Mouse (Mus musculus) spleen, adult 2 months (tissue): ENCODE measurements around the gene Canx. TPM values are rescaled to one million over a fixed set of nuclear protein-coding genes. Genes with fewer than 3 reads are reported as not detected.

Experiments
- DNase-seq, 2 experiments: peaks; one replicate each; pipeline versions ENCODE4 v3.0.0 to v3.0.0-alpha.2; 2012 to 2021; ENCODE audit warnings: low spot score in 2 of 2, low read depth in 1 of 2
- H3K27ac ChIP-seq: fragments of 200-500 bp; 2 replicates; pipeline ENCODE4 v1.5.1; 2012; ENCODE audit warnings: low read length, inconsistent platforms; ENCODE audit not compliant: insufficient read depth
- H3K27me3 ChIP-seq: fragments of 200-500 bp; 2 replicates; pipeline ENCODE4 v1.6.1; 2012; ENCODE audit warnings: mild to moderate bottlenecking, moderate library complexity, low read length, inconsistent platforms; ENCODE audit not compliant: control insufficient read depth, insufficient read depth
- H3K36me3 ChIP-seq: fragments of 200-500 bp; 2 replicates; pipeline ENCODE4 v1.6.1; 2012; ENCODE audit warnings: mild to moderate bottlenecking, low read length, inconsistent platforms; ENCODE audit not compliant: control insufficient read depth, insufficient read depth
- H3K4me1 ChIP-seq: fragments of 200-500 bp; 2 replicates; pipeline ENCODE4 v1.6.1; 2011; ENCODE audit warnings: inconsistent platforms; ENCODE audit not compliant: control insufficient read depth, insufficient read depth, insufficient read length
- H3K4me3 ChIP-seq: fragments of 200-500 bp; 2 replicates; pipeline ENCODE4 v1.5.1; 2011; ENCODE audit warnings: mild to moderate bottlenecking, inconsistent platforms; ENCODE audit not compliant: insufficient read depth, insufficient read length; ENCODE audit errors: extremely low read depth
- CTCF ChIP-seq: fragments of 200-500 bp; IDR thresholded peaks from 2 replicates; pipeline ENCODE4 v1.5.1; 2011; ENCODE audit warnings: mild to moderate bottlenecking, inconsistent platforms; ENCODE audit not compliant: insufficient read depth, insufficient read length, insufficient replicate concordance; ENCODE audit errors: extremely low read depth
- POLR2A ChIP-seq: fragments of 200-500 bp; IDR thresholded peaks from 2 replicates; pipeline ENCODE4 v1.6.1; 2011; ENCODE audit warnings: low read depth, low read length, inconsistent platforms
- WGBS: fragments of 180-500 bp; shearing (Covaris S2); methylation state at CpG from one replicate; pipeline ENCODE4 v1.1.7; 2018; 5-methylcytosine and 5-hydroxymethylcytosine counted together
- polyA plus RNA-seq: library from polyadenylated mRNA; depleted of rRNA; stranded (reverse); fragments of >200 nt; gene quantifications from 2 replicates; pipeline ENCODE4 v1.2.3, GENCODE M21; 2012

The Canx gene
- polyA plus RNA-seq, 1 experiment: 23.5 TPM

DNA sequence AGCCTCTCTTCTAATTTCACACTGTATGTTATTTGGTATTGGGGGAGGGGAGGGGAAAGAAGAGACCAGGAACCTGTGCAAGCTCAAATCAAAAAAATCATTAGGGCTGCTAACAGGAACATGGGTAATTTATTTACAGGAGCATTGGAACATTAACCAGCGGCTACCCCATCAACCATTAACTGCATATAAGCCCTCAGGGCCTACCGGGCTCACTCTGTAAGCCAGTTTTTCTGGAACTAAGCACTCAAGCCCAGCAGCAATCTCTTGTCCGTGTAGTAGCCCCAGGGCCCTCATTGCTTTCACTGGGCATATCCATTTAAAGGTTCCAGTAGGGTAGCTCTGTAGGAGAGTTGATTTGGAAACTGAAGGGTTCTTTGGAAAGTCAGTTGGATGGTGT, 29.4 kb upstream of the Canx start:
- Histone ChIP-seq H3K27me3 (peaks cover 8% of the 10 kb centered on the region), H3K4me3 (no peak overlapping the region), H3K4me1 (peaks cover 4% of the 10 kb centered on the region; the same call in 1 of the 2 replicates), H3K36me3 (no peaks in the 10 kb centered on the region), H3K27ac (no peak overlapping the region)
- 92% methylated on average over 3 of the region's 3 CpGs for WGBS
- DNase-seq: no peak
- TF ChIP-seq POLR2A (no peak), CTCF (no peak)

DNA sequence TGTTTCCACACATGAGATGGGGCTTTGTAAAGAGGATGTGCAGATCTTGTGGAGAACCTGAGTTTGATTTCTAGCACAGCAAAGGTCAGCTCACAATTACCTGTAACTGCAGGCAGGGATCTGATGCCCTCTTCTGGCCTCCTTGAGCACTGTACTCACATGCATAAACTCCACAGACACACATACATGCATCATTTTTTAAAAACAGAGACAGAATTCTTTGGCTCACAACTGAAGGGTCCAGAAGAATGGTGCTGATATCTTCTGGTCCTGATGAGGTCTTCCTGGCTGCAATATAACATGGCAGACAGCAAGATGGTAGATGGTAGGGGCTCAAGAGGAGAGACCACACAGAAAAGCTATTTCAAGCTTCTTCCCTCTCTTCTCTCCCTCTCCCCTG, 28.7 kb upstream of the Canx start, which contains the start of gene Cby3:
TSS of gene Cby3 (plus strand) at position 301 of the 400 bp plus-strand sequence.
- no peak within 1 kb of the TSS for H3K27ac ChIP-seq
- H3K27me3 ChIP-seq: peaks cover 3% of the 10 kb centered on the region
- TF ChIP-seq CTCF (no peak), POLR2A (no peak)
- H3K36me3 ChIP-seq: no peaks in the 10 kb centered on the region
- no peak for DNase-seq
- no peak within 1 kb of the TSS for H3K4me3 ChIP-seq
- peaks cover 2% of the 10 kb centered on the region; the same call in 1 of the 2 replicates for H3K4me1 ChIP-seq

DNA sequence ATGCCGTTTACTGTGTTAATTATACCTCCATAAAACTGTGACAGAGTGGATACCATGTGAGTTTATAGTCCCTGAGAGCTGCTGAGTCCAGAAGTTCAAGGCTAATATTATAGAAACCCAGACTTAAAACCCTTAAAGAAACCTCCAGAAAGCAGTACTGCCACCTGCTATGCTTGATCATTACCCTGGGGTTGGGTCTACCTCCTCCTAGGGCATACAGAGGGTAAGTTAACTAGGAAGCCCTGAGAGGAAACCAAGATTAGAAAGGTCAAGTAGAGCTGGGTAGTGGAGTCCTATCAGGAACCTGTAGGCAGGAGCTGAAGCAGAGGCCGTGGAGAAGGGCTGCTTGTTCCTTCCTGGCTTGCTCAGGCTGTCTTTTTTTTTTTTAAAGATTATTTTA, 26.7 kb upstream of the Canx start:
- 81% methylated on average over 2 of the region's 2 CpGs for WGBS
- TF ChIP-seq POLR2A (no peak), CTCF (no peak)
- Histone ChIP-seq H3K36me3 (no peaks in the 10 kb centered on the region), H3K4me1 (no peaks in the 10 kb centered on the region), H3K27me3 (no peaks in the 10 kb centered on the region), H3K27ac (no peak overlapping the region), H3K4me3 (no peak overlapping the region)
- no peak for DNase-seq

DNA sequence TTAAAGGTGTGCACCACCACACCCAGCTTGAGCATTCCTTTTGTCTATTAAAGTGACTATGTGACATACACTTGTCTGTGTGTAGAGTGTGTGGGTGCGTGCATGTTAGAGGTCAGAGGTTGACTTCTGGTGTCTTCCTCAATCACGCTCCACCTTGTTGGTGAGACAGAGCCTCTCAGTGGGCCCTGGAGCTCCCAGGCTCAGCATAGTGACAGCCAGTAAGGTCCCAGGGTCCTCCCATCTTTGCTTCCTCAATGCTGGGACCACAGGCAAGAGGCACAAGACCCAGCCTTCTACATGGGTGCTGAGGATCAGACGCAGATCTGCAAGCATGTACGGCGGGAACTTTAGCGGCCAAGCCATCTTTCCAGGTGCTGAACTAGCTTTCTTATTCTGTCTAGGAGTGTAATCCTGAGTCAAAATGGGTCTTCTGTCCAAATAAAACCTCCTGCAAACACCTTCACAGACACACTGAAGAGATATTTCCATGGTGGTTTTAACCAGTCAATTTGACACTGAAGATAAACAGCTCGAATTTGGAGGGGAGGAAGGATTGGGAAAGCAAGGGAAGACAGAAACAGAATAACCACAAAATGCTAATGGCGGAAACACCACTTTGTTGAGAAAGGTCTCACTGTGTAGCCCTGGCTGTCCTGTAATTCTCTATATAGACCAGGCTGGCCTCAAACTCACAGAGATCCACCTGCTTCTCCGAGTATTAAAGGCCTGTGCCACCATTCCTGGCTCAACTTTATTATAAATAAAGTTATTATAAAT, 21.0 kb upstream of the Canx start:
- no peak for TF ChIP-seq CTCF
- TF ChIP-seq POLR2A: no peak
- H3K27ac ChIP-seq: no peak overlapping the region

DNA sequence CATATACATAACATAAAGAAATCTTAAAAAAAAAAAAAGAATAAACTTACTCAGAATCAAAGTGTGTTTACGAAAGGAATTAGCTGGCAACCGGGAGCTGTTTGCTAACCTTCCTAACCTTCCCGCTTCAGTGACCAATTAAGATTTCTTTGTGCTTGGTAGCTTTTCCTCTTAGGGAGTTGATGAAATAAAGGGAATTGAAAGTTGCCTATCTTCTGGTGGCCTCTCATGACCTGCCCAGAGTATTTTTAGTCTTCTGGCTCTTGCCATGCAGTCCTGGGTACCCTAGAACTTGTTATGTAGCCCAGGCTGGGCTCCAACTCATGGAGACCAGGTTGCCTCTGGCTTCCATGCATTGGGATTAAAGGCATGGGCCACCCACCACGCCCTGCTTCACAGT, 20.0 kb upstream of the Canx start:
- no peak for DNase-seq
- H3K27ac ChIP-seq: no peak overlapping the region
- no peaks in the 10 kb centered on the region for H3K36me3 ChIP-seq
- WGBS: 81% methylated on average over 4 of the region's 4 CpGs
- TF ChIP-seq POLR2A: no peak
- TF ChIP-seq CTCF: no peak
- H3K4me1 ChIP-seq: no peaks in the 10 kb centered on the region; the same call in 1 of the 2 replicates
- no peak overlapping the region for H3K4me3 ChIP-seq
- no peaks in the 10 kb centered on the region for H3K27me3 ChIP-seq

More for the DNA sequence above, 21.0 kb upstream of the Canx start:
- no peak for DNase-seq
- whole genome bisulfite sequencing: 90% methylated on average over 9 of the region's 9 CpGs
- Histone ChIP-seq H3K36me3 (no peaks in the 10 kb centered on the region), H3K4me1 (no peaks in the 10 kb centered on the region; the same call in 1 of the 2 replicates), H3K27me3 (no peaks in the 10 kb centered on the region), H3K4me3 (no peak overlapping the region; the same call in 1 of the 2 replicates)

DNA sequence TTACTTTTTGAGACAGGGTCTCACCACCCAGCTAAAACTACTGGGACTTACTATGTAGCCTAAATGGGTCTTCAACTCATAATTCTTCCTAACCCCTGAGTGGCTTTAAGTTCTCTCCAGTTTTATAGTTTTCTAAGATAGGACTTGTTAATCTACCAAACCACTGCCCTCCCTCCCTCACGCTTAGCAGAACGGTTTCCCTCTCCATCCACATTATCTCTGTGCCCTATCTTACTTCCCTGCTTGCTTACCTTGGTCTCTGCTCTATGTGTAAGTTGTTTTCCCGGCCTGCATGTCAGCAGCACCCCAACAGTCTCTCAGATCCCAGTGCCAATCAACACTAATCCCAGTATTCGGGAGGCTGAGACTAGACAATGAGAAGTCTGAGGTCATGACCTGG, 11.4 kb upstream of the Canx start:
- H3K36me3 ChIP-seq: no peaks in the 10 kb centered on the region
- H3K27ac ChIP-seq: no peak overlapping the region
- H3K27me3 ChIP-seq: no peaks in the 10 kb centered on the region
- no peak for DNase-seq
- no peak for TF ChIP-seq CTCF
- TF ChIP-seq POLR2A: no peak
- H3K4me3 ChIP-seq: no peak overlapping the region
- WGBS: 76% methylated on average over 4 of the region's 4 CpGs
- no peaks in the 10 kb centered on the region for H3K4me1 ChIP-seq

DNA sequence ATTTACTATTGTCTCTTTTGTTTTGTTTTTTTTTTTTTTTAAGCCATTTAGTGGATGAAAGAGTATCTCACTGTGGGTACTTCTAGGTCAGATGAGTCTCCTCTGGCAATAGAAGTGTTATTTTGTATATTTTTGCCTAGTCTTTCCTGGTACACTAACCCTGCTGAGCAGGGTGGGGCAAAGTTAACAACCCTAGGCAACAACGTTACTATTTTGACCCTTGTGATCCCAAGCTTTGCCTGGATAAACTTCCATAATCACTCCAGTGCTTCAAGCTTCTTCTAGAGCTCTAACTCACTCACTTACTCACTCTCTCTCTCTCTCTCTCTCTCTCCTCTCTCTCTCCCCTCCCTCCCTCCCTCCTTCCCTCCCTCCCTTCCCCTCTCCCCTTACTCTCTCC, 10.7 kb upstream of the Canx start:
- 72% methylated on average over 1 of the region's 1 CpGs for WGBS
- Histone ChIP-seq H3K4me1 (no peaks in the 10 kb centered on the region), H3K4me3 (no peak overlapping the region), H3K27me3 (no peaks in the 10 kb centered on the region), H3K36me3 (no peaks in the 10 kb centered on the region), H3K27ac (no peak overlapping the region)
- no peak for DNase-seq
- no peak for TF ChIP-seq CTCF
- TF ChIP-seq POLR2A: no peak
